Mouse (Mus musculus): ENCODE results near the gene Sat1. TPM values are rescaled to one million over a fixed set of nuclear protein-coding genes. Genes with fewer than 3 reads are reported as not detected.

The Sat1 gene
- 45.3 and 49.3 TPM in 2 replicates for polyA plus RNA-seq (2012; rRNA removed)

GRCm38 (mm10) chrX:155216271-155216670, at the start of gene Sat1:
TSS of gene Sat1 (minus strand) at chrX:155216449.

DNA sequence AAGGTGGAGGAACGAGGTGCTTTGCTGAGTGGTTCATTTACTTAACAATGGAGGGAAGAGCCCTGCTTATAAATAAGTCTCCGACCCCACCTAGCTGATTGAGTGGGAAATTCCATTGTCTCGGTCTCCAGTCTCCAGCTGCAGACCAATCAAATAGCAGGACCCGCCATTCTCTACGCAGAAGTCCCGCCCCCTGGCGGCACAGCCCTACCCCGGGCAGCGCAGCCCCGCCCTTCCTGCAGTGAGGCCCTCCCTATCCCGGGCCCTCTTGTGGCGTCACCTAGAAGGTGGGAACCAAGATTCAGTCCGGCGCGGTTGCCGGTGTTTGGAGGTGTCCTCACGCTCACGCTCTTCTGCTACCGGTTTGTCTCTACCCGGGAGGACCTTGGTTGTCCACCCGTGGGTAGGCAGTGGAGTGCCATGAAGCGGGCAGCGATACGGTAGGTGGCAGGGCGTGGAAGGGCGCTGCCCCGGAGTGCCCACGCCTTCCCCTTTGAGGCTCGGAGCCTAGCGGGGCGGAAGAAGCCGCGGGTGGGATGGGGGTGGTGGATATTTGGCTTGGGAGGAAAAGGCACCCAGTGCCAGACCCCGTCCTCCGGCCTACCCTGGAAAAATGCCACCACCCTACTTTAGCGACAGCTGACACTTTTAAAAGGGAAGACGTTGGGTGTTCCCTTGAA, 46.1 kb upstream of the Sat1 start, which contains the start of gene Acot9:
Gene Acot9 (plus strand): TSS at position 209 of the 680 bp plus-strand sequence.

Other genes starting within 250 kb of the Sat1 start
- not detected in 2 replicates for gene Magea8, start 220.6 kb downstream of the Sat1 start, polyA plus RNA-seq (2012; rRNA removed)
- gene Magea5, start 153.3 kb downstream of the Sat1 start, polyA plus RNA-seq (2012; rRNA removed) = not detected in 2 replicates
- gene Magea1, start 126.7 kb downstream of the Sat1 start, polyA plus RNA-seq (2012; rRNA removed) = not detected in 2 replicates
- gene Magea2, start 122.8 kb downstream of the Sat1 start, polyA plus RNA-seq (2012; rRNA removed) = not detected in 2 replicates
- not detected in 2 replicates for gene Cldn34b2, start 88.0 kb downstream of the Sat1 start, polyA plus RNA-seq (2012; rRNA removed)
- 29.3 and 31.0 TPM in 2 replicates for gene Acot9, start 46.0 kb upstream of the Sat1 start, polyA plus RNA-seq (2012; rRNA removed)
- 53.4 and 68.6 TPM in 2 replicates for gene Prdx4, start 124.3 kb upstream of the Sat1 start, polyA plus RNA-seq (2012; rRNA removed)

Measured in central nervous system, embryonic 18 days (tissue).